Mouse (Mus musculus) heart, embryonic 11.5 days (tissue): ENCODE measurements at regions not wholly inside any gene's neighbourhood (a gene's known extent, or its start where the extent isn't known, plus 50 kb on each side); places are given as distances from the start of the nearest gene placed in this dataset.

Experiments used
- ATAC-seq: fragments of 200-750 bp; cut with Nextera tagmentation; replicated peaks from 2 replicates; pipeline ENCODE4 v1.8.0; 2017; ENCODE audit warnings: moderate library complexity; ENCODE audit not compliant: insufficient number of reproducible peaks, low FRiP score, low TSS enrichment
- H3K27ac ChIP-seq: fragments of 300-500 bp; sonication (generic); 2 replicates; pipeline ENCODE4 v1.5.1; 2014; ENCODE audit warnings: mild to moderate bottlenecking, low read depth, low read length
- H3K27me3 ChIP-seq: fragments of 300-500 bp; sonication (generic); 2 replicates; pipeline ENCODE4 v1.6.1; 2014; ENCODE audit warnings: mild to moderate bottlenecking, low read length, mixed read lengths; ENCODE audit not compliant: control insufficient read depth, insufficient read depth
- H3K36me3 ChIP-seq: fragments of 300-500 bp; sonication (generic); 2 replicates; pipeline ENCODE4 v1.6.1; 2014; ENCODE audit warnings: mild to moderate bottlenecking, low read length, moderate library complexity, mixed read lengths; ENCODE audit not compliant: control insufficient read depth, insufficient read depth
- H3K4me1 ChIP-seq: fragments of 300-500 bp; sonication (generic); 2 replicates; pipeline ENCODE4 v1.6.1; 2014; ENCODE audit warnings: low read length; ENCODE audit not compliant: control insufficient read depth, insufficient read depth
- H3K4me2 ChIP-seq: fragments of 300-500 bp; sonication (generic); 2 replicates; pipeline ENCODE4 v1.6.1; 2014; ENCODE audit warnings: mild to moderate bottlenecking, moderate library complexity
- H3K4me3 ChIP-seq: fragments of 300-500 bp; sonication (generic); 2 replicates; pipeline ENCODE4 v1.5.1; 2014; ENCODE audit warnings: low read depth, low read length
- H3K9ac ChIP-seq: fragments of 300-500 bp; sonication (generic); 2 replicates; pipeline ENCODE4 v1.6.1; 2014; ENCODE audit warnings: mild to moderate bottlenecking, low read depth, low read length, moderate library complexity
- H3K9me3 ChIP-seq: fragments of 300-500 bp; sonication (generic); replicated peaks from 2 replicates; pipeline ENCODE4 v1.6.1; 2016; ENCODE audit warnings: low read length; ENCODE audit not compliant: control insufficient read depth
- WGBS: fragments of 180-500 bp; shearing (Covaris S2); extraction: QIAGEN DNeasy Blood & Tissue Kit; methylation state at CpG from one replicate; pipeline ENCODE4 v1.1.7; 2014; ENCODE audit not compliant: insufficient replicate concordance; 5-methylcytosine and 5-hydroxymethylcytosine counted together

DNA sequence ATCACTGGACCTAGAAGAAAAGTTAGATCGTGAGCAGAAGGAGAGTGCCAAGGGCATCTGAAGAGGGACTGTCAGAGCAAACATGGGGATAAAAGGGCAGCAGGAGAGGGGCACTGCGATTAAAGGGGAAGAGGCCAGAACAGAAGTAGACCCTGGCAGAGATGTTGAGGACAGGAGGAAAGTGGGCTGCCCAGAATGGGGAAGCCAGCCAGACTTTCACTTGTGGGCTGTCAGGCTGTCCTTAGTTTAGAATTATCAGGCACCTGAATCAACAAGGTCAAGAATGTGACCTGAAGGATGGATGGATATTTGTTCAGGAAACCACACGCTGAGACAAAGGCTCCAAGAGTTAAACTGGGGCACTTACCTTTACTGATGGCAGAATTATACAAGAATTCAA lies 193.0 kb upstream of the Klf3 start:
- Histone ChIP-seq H3K36me3 (no peaks in the 10 kb centered on the region), H3K27ac (peak overlapping the region; percentile 41), H3K9ac (0 out of 2 replicates have a peak overlapping the region, but pooled peaks have one; percentile 46), H3K4me1 (peaks cover 11% of the 10 kb centered on the region), H3K9me3 (no peaks in the 10 kb centered on the region), H3K27me3 (no peaks in the 10 kb centered on the region), H3K4me3 (no peak overlapping the region), H3K4me2 (peak overlapping the region; percentile 35)
- 13% methylated on average over 3 of the region's 3 CpGs for WGBS
- ATAC-seq, result 0 out of 2 replicates have a peak, but pooled peaks have one; percentile 12

DNA sequence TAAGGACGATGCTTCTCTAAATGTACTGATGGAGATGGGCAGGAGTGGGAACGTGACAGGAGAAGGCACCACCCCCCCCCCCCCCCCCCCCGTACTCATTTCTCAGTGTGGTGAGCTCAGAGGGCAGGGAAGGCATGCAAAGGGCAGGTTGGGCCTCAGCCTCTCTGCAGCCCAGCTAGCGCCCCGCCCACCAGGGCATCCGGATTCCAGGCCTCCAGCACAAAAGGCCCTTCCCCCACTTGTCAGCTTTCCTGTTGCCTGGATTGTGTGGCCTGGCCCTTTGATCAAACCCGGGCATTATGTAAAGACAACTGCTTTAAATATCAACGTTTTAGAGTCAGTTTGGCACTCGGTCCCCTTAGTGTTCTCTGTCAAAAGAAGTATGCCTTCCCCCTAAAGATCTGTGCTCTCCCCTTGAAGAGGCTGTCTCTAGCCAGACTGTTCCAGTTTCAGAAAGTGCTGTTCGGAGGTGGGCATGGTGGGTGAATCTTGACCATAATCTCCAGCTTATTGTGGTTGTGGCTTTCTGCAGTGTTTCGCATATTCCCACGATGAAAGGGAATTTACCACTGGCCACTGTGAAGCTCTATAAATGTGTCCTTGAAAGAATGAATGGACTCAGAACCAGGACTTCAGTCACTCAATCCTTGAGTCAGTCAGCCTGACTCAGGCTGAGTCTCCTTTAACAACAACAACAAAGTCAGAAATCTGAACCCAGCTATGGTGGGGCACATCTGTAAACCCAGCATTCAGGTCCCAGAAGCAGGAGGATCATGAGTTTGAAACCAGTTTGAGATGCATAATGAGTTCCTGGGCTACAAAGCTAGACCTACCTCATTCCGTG lies 192.4 kb upstream of the Klf3 start:
- Histone ChIP-seq H3K27ac (peak overlapping the region; percentile 41), H3K27me3 (no peaks in the 10 kb centered on the region), H3K9me3 (no peaks in the 10 kb centered on the region), H3K4me2 (peak overlapping the region; percentile 35), H3K4me3 (no peak overlapping the region), H3K4me1 (peaks cover 11% of the 10 kb centered on the region), H3K9ac (0 out of 2 replicates have a peak overlapping the region, but pooled peaks have one; percentile 46), H3K36me3 (no peaks in the 10 kb centered on the region)
- ATAC-seq, result peak; percentile 89
- 20% methylated on average over 12 of the region's 13 CpGs for WGBS

DNA sequence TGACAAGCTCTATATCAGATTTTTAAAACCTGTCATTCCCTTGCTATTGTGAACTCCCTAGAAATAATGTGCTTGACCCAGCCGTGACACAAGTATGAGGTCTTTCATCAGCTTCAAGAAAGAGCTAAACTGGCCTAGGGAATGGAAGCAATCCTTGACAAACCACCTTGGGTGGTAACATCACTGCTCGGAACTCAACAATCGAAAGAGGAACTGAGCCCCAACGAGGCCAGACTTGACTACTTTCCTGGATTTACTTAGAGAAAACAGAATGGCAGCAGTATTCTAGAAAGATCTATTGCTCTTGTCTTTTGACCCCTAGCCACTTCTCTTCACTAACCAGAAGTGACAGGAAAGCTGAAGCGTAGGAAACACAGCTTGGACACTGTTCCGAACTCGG lies 191.2 kb upstream of the Klf3 start:
- 82% methylated on average over 7 of the region's 7 CpGs for WGBS
- H3K9ac ChIP-seq, result no peak overlapping the region
- no peaks in the 10 kb centered on the region for H3K9me3 ChIP-seq
- H3K27me3 ChIP-seq, result no peaks in the 10 kb centered on the region
- ATAC-seq, result no peak
- H3K27ac ChIP-seq, result no peak overlapping the region
- no peak overlapping the region for H3K4me2 ChIP-seq
- no peak overlapping the region for H3K4me3 ChIP-seq
- H3K4me1 ChIP-seq, result peaks cover 11% of the 10 kb centered on the region
- H3K36me3 ChIP-seq, result no peaks in the 10 kb centered on the region

DNA sequence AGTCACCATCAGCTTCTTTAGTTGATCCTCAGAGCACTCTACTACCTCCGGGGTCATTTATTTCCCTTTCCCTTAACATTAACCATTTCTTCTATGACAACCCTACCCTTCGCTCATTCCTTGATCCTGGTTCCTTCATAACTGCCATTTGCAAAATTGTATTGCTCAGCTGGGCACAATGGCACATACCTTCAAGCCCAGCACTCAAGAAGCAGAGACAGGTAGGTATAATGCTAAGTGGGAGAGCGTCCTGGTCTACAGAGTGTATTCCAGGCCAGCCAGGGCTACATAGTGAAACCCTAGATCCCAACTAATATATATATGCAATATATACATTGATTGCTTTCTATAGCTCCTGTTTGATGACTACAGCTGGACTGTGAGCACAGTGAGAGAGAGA lies 189.5 kb upstream of the Klf3 start:
- Histone ChIP-seq H3K27me3 (no peaks in the 10 kb centered on the region), H3K4me1 (peaks cover 11% of the 10 kb centered on the region), H3K9me3 (no peaks in the 10 kb centered on the region), H3K9ac (no peak overlapping the region), H3K36me3 (no peaks in the 10 kb centered on the region), H3K4me2 (no peak overlapping the region), H3K4me3 (no peak overlapping the region), H3K27ac (no peak overlapping the region)
- 89% methylated on average over 3 of the region's 3 CpGs for WGBS
- no peak for ATAC-seq

DNA sequence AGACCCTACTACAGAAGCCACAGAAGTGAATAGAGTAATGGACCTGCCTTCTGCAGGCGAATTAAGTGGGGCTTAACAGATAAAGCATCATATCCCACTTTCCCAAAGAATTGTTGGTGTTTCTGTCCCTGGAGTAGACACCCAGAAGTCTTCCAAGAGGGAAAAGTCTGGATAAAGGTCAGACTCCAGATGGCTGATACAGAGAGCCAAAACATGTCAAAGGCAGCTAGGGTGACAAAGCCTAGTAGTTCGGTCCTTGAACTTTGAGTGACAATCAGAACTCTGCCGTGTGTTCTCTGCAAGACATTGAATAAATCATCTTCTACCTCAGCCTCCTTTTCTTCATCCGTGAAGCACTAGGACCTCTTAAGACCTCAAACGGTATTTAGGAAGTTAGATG lies 185.1 kb upstream of the Klf3 start:
- Histone ChIP-seq H3K4me2 (no peak overlapping the region), H3K36me3 (no peaks in the 10 kb centered on the region), H3K4me1 (no peaks in the 10 kb centered on the region), H3K27me3 (no peaks in the 10 kb centered on the region), H3K9ac (no peak overlapping the region), H3K27ac (no peak overlapping the region), H3K9me3 (no peaks in the 10 kb centered on the region), H3K4me3 (no peak overlapping the region)
- no peak for ATAC-seq
- 74% methylated on average over 5 of the region's 5 CpGs for WGBS

DNA sequence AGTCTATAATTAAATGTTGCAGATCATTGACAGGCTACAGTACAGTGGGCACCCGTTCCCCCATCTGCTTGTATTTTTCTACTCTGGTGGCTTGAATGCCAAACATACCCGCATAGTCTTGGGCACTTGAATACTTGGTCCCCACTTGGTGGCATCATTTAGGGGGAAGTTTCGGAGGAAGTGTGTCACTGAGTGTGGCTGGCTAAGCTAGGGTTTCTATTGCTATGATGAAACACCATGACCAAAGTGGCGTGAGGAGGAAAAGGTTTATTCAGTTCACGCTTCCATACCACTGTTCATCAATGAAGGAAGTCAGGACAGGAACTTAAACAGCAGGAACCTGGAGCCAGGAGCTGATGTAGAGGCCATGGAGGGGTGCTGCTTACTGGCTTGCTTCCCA lies 183.4 kb upstream of the Klf3 start:
- no peaks in the 10 kb centered on the region for H3K4me1 ChIP-seq
- H3K27me3 ChIP-seq, result no peaks in the 10 kb centered on the region
- no peak overlapping the region for H3K4me3 ChIP-seq
- no peaks in the 10 kb centered on the region for H3K36me3 ChIP-seq
- 75% methylated on average over 5 of the region's 5 CpGs for WGBS
- no peak overlapping the region for H3K9ac ChIP-seq
- no peak overlapping the region for H3K4me2 ChIP-seq
- H3K9me3 ChIP-seq, result no peaks in the 10 kb centered on the region
- no peak for ATAC-seq
- H3K27ac ChIP-seq, result no peak overlapping the region

DNA sequence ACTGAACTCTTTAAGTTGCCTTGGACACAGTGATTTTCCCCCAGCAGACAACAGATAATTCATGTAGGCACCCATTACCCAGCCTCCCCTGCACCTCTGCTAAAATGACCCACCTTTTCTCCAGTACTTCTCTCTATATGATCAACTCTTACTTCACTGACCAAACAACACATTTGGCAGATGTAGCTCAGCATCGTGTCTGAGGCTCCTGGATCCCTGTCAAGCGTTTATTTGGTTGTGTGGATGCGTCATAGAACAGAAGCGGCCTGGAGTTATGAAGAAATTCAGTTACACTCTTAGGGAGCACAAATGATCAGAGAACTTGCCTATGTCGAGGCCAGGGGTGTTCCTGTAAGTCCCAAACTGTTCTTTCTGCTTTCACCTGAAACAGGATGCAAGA lies 182.5 kb upstream of the Klf3 start:
- H3K4me2 ChIP-seq, result no peak overlapping the region
- 84% methylated on average over 5 of the region's 5 CpGs for WGBS
- no peak for ATAC-seq
- H3K27me3 ChIP-seq, result no peaks in the 10 kb centered on the region
- H3K36me3 ChIP-seq, result no peaks in the 10 kb centered on the region
- H3K9me3 ChIP-seq, result no peaks in the 10 kb centered on the region
- H3K9ac ChIP-seq, result no peak overlapping the region
- no peaks in the 10 kb centered on the region for H3K4me1 ChIP-seq
- H3K4me3 ChIP-seq, result no peak overlapping the region
- no peak overlapping the region for H3K27ac ChIP-seq

DNA sequence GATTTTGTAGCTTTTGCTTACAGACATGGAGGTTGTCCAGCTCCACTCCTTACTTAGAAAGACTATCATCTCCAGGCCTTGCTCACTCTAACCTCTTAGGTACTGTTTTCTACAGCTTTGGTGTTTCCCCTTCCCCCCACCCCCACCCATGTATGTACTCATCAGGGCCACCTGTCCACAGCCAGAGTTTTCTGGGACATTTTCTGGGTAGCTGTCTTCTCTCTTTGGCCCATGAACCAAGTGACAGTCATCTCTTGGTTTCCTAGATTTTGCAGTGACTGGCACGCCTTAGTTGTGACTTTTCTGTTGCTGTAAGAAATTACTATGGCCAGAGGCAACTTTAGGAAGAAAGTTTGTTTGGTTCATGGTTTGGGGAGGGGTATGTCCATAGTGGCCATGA lies 181.8 kb upstream of the Klf3 start:
- WGBS, result 89% methylated on average over 1 of the region's 1 CpGs

DNA sequence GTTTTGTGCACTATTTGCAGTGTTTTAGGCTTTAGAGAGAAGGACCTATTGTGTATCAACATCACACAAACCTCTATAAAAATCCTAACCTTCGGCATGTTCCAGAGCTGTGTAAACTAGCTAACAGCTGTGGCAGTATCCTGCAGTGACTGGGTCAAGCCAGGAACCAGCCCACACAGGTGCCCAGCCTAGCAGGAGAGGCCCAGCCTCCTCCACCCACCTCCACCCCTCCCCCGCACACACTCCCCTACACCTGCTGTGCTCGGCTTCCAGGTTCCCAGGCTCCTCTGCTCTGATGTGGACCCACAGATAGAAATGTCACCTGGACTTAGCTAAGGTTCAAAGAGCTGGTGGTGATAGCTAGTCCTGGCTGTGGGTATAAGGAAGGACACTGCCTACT lies 179.5 kb upstream of the Klf3 start:
- H3K4me2 ChIP-seq, result no peak overlapping the region
- H3K9me3 ChIP-seq, result no peaks in the 10 kb centered on the region
- no peak overlapping the region for H3K9ac ChIP-seq
- no peak overlapping the region for H3K4me3 ChIP-seq
- H3K4me1 ChIP-seq, result no peaks in the 10 kb centered on the region
- no peaks in the 10 kb centered on the region for H3K36me3 ChIP-seq
- no peak overlapping the region for H3K27ac ChIP-seq
- H3K27me3 ChIP-seq, result no peaks in the 10 kb centered on the region
- 62% methylated on average over 3 of the region's 3 CpGs for WGBS
- ATAC-seq, result no peak

More for the DNA sequence above, 181.8 kb upstream of the Klf3 start:
- no peaks in the 10 kb centered on the region for H3K9me3 ChIP-seq
- H3K4me2 ChIP-seq, result no peak overlapping the region
- no peaks in the 10 kb centered on the region for H3K36me3 ChIP-seq
- no peak overlapping the region for H3K27ac ChIP-seq
- no peak overlapping the region for H3K9ac ChIP-seq
- H3K4me1 ChIP-seq, result no peaks in the 10 kb centered on the region
- no peak for ATAC-seq
- H3K27me3 ChIP-seq, result no peaks in the 10 kb centered on the region
- no peak overlapping the region for H3K4me3 ChIP-seq
